Mouse (Mus musculus) brain, embryonic 14.5 days (tissue): ENCODE results near the gene Dctn2. TPM values are rescaled to one million over a fixed set of nuclear protein-coding genes. Genes with fewer than 3 reads are reported as not detected.

ENCODE experiments used
- DNase-seq: peaks from one replicate; pipeline ENCODE4 v3.0.0-alpha.2; 2011; ENCODE audit warnings: low read depth
- CTCF ChIP-seq: fragments of 200-500 bp; IDR thresholded peaks from 2 replicates; pipeline ENCODE4 v1.5.1; 2012; ENCODE audit warnings: inconsistent platforms, mild to moderate bottlenecking, moderate library complexity, borderline replicate concordance; ENCODE audit not compliant: insufficient read depth, insufficient read length; ENCODE audit errors: extremely low read depth
- POLR2A ChIP-seq: fragments of 200-500 bp; IDR thresholded peaks from 2 replicates; pipeline ENCODE4 v1.6.1; 2012; ENCODE audit warnings: mild to moderate bottlenecking, inconsistent platforms, borderline replicate concordance; ENCODE audit not compliant: poor library complexity, insufficient read depth, insufficient read length, severe bottlenecking; ENCODE audit errors: extremely low read depth
- polyA plus RNA-seq: library from polyadenylated mRNA; depleted of rRNA; stranded (reverse); fragments of >200 nt; gene quantifications from 2 replicates; pipeline ENCODE4 v1.2.3, GENCODE M21; 2012

Gene Dctn2
- polyA plus RNA-seq, 1 experiment: 326 TPM

- TF ChIP-seq CTCF: 0 out of 2 replicates have a peak, but pooled peaks have one; percentile 25
- no peak for TF ChIP-seq POLR2A
Observed at GRCm38 (mm10) chr10:127233141-127233540, 33.0 kb upstream of the Dctn2 start.

DNA sequence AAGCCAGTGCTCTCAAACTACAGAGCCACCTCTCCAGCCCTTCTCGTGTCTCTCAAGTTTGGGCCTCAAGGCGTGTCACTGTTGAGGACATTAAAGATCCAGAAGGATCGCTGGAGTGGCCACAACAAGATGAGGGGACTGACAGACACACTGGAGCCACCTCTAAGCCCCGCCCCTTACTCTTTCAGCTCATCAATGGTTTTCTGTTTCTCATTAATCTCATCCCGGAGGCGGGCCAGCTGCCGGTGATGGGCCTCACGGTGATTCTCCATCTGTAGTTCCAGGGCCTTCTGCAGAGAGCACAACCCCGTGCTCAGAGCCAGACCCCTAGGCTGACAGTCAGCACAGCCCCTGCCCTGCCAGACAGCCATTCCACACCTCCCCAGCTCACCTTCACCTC is 29.6 kb upstream of the Dctn2 start:
- TF ChIP-seq POLR2A (no peak), CTCF (no peak)
- no peak for DNase-seq

More at GRCm38 (mm10) chr10:127233141-127233540, 33.0 kb upstream of the Dctn2 start:
- DNase-seq: no peak

DNA sequence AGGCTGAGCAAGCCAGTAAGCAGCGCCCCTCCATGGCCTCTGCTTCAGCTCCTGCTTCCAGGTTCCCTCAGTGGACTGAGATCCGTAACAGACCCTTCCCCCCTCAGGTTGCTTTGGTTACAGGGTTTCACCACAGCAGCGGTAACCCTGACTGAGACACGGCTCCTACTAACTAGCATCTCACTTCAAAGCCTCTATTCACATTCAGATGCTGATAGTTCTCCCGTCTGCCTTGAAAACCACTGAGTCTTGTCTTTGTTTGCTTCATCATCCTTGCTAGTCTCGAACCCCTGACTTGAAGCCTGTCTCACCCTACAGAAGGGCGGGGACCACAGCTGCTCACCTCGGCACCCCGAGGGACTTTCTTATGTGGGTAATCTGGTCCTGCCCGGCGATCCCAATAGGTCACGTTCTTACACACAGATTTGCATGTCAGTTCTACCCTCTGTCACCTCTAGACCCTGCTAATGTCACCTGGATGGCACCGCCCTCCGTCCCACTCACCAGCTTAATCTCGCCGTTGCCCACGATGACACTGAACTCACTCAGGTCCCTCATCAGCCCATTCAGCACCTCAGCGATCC is 27.8 kb upstream of the Dctn2 start:
- no peak for TF ChIP-seq CTCF
- TF ChIP-seq POLR2A: no peak

GRCm38 (mm10) chr10:127250810-127251209 is 15.4 kb upstream of the Dctn2 start:
- TF ChIP-seq CTCF (no peak), POLR2A (no peak)
- DNase-seq: no peak

More for the DNA sequence above, 27.8 kb upstream of the Dctn2 start:
- no peak for DNase-seq

DNA sequence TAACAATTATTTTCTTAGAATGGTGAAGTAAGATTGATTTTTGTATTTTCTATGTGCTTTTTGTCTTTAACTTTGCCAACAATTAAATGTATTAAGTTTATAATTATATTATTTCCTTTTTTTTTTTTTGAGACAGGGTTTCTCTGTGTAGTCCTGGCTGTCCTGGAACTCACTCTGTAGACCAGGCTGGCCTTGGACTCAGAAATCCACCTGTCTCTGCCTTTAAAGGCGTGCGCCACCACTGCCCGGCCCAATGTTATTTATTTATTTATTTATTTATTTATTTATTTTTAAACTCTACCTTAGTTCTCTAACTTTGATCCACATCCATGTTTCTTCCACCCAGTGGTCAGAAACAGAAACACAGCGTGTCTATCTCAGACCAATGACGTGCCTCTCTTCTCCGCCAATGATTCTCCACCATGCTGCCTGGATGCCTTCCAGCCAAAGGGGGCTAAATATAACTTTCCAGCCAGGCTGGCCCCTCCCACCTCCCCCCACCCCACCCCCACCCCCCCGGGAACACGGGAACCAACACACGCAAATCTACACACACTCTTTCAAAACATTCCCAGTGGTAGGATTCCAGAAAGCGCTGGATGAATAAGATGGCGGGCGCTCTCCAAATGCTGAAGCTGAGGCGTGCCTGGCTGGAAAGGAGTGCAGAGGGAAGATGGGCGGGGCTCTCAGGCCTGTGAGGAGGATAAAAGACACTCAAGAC is 10.4 kb upstream of the Dctn2 start:
- TF ChIP-seq POLR2A: no peak
- peak; percentile 36; the same call in 1 of the 2 replicates for TF ChIP-seq CTCF
- DNase-seq: peak; percentile 79

- TF ChIP-seq POLR2A: no peak
- no peak for TF ChIP-seq CTCF
- no peak for DNase-seq
Observed at GRCm38 (mm10) chr10:127257790-127258189, 8.4 kb upstream of the Dctn2 start.

GRCm38 (mm10) chr10:127258489-127258888 is 7.7 kb upstream of the Dctn2 start:
- no peak for TF ChIP-seq POLR2A
- no peak for TF ChIP-seq CTCF
- no peak for DNase-seq

- TF ChIP-seq CTCF (no peak), POLR2A (no peak)
Observed at GRCm38 (mm10) chr10:127261706-127262547, 4.2 kb upstream of the Dctn2 start.

GRCm38 (mm10) chr10:127262548-127263398 is 3.4 kb upstream of the Dctn2 start, which contains the start of gene Kif5a:
Gene Kif5a, minus strand, starts transcription at chr10:127263348.
- TF ChIP-seq POLR2A (peak; percentile 73), CTCF (no peak)

More at GRCm38 (mm10) chr10:127261706-127262547, 4.2 kb upstream of the Dctn2 start:
- peak; percentile 55 for DNase-seq

DNA sequence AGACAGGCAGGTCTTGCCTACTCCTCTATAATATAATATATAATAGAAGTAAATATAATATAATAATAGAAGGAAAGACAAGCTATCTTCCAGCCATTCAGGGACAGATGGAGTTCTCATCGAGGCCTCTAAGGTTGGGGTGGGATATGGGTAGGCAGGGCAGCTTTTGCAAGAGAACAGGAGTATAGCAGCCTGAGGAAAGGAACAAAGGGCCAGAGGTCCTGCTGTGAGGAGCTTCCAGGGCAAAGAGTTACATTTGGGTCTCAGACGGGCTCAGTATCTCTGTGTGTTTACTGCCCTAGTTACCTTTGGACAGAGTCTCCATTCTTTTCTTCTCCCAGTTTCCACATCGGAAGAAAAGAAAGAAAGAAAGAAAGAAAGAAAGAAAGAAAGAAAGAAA is 2.5 kb upstream of the Dctn2 start:
- no peak for DNase-seq
- no peak for TF ChIP-seq CTCF
- no peak for TF ChIP-seq POLR2A

More at GRCm38 (mm10) chr10:127262548-127263398, 3.4 kb upstream of the Dctn2 start, which contains the start of gene Kif5a:
- DNase-seq: peak; percentile 85
